Mouse (Mus musculus): Measurements from ENCODE around the gene Fam169b. TPM values are rescaled to one million over a fixed set of nuclear protein-coding genes. Genes with fewer than 3 reads are reported as not detected.

Fam169b gene
- polyA plus RNA-seq, 1 experiment from 2014 or later: not detected

- Histone ChIP-seq H3K4me2 (replicated peaks) (no peak overlapping the region), H3K9ac (replicated peaks) (no peak overlapping the region), H3K4me3 (no peak overlapping the region), H3K36me3 (no peaks in the 10 kb centered on the region), H3K9me3 (no peaks in the 10 kb centered on the region), H3K27me3 (no peaks in the 10 kb centered on the region), H3K27ac (replicated peaks) (no peak overlapping the region), H3K4me1 (no peaks in the 10 kb centered on the region)
- no peak for ATAC-seq (replicated peaks)
- WGBS: 75% methylated on average over 16 of the region's 16 CpGs
Observed at GRCm38 (mm10) chr7:68293997-68294789, 20.6 kb downstream of the Fam169b start.

GRCm38 (mm10) chr7:68296487-68296886 lies 22.8 kb downstream of the Fam169b start:
- Histone ChIP-seq H3K27me3 (no peaks in the 10 kb centered on the region), H3K4me1 (no peaks in the 10 kb centered on the region), H3K4me2 (replicated peaks) (no peak overlapping the region), H3K4me3 (no peak overlapping the region), H3K36me3 (no peaks in the 10 kb centered on the region), H3K9me3 (no peaks in the 10 kb centered on the region), H3K27ac (replicated peaks) (no peak overlapping the region), H3K9ac (replicated peaks) (no peak overlapping the region)
- WGBS: 95% methylated on average over 5 of the region's 5 CpGs
- no peak for ATAC-seq (replicated peaks)

DNA sequence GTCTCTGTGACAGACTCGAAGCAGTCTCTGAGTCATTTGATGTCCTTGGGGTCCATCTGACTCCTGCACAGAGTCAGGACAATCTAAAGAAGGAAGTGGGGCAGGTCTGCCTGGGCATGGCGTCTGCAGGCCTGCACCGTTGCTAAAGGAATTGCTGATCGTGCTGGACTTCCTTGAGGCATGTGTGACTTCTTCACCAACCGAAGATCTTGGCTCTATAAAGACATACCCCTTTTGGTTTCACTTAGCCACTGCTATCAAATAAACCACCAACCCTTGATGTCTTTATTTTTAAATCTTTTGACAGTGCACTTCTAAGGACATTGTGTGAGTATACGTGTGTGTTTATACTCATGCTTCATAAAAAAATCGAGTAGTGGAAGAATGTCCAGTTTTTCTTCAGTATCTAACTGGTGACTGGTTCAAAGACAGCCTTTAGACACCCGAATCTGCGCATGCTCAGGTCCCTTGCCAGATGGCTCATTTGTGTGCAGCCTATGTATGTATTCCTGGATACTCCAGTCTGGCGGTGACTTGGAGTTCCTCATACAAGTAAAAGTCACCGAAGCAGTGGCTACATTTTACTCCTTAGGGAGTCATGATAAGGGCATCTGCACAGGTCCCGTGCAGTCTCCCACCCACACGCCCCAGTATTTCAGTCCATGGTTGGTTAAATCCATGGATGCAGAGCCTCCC lies 24.9 kb downstream of the Fam169b start:
- H3K4me1 ChIP-seq: no peaks in the 10 kb centered on the region
- 88% methylated on average over 13 of the region's 13 CpGs for WGBS
- ATAC-seq (replicated peaks): no peak
- H3K4me3 ChIP-seq: no peak overlapping the region
- no peaks in the 10 kb centered on the region for H3K36me3 ChIP-seq
- H3K9ac ChIP-seq (replicated peaks): no peak overlapping the region
- H3K27me3 ChIP-seq: no peaks in the 10 kb centered on the region
- H3K27ac ChIP-seq (replicated peaks): no peak overlapping the region
- no peaks in the 10 kb centered on the region for H3K9me3 ChIP-seq
- no peak overlapping the region for H3K4me2 ChIP-seq (replicated peaks)

- H3K27ac ChIP-seq (replicated peaks): no peak overlapping the region
- 86% methylated on average over 7 of the region's 7 CpGs for WGBS
Observed at GRCm38 (mm10) chr7:68301160-68301559, 27.5 kb downstream of the Fam169b start.

DNA sequence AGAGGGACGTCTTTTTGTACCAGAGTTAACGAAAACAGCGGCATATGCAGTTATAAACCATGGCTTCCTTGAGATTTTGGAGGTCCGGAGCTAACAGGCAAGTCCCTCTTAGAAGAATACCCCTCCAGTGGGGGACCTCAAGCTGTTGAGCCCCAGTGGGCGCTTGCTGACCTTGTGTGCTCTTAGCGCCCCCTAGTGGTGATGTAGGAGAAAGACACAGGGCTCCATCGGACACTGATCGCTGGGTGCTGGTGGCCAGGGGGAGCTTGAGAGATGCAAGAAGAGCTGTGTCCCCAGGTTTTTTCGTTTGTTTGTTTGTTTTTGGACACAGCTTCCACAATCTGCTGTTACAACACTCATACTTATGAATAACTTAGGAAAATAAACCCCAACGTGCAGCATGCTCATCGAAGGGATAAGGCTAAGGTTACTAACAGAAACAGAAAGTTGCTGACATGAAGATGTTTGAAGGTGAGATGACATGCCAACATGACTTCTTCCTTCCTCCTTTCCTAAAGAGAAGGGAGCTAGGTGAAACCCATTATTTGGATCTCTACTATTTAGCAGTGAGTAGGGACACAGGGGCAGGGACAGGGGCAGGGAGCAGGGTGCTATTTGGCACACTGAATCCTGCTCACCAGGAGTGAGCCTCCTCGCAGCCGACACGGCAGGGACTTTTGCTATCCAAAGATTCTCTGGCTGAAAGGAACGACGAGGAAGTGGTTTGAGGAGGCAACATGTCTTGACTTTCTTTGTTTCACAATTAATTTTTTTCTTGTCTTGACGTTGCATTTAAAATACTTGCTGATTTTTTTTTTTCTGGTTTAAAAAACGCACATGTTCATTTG lies 29.2 kb downstream of the Fam169b start:
- 33% methylated on average over 18 of the region's 18 CpGs for whole genome bisulfite sequencing
- Histone ChIP-seq H3K27me3 (no peaks in the 10 kb centered on the region), H3K4me2 (replicated peaks) (peak overlapping the region; percentile 21; the same call in 1 of the 2 replicates), H3K27ac (replicated peaks) (no peak overlapping the region), H3K9me3 (no peaks in the 10 kb centered on the region), H3K4me3 (no peak overlapping the region), H3K9ac (replicated peaks) (no peak overlapping the region), H3K36me3 (no peaks in the 10 kb centered on the region), H3K4me1 (no peaks in the 10 kb centered on the region)
- peak; percentile 81 for ATAC-seq (replicated peaks)

More at GRCm38 (mm10) chr7:68301160-68301559, 27.5 kb downstream of the Fam169b start:
- Histone ChIP-seq H3K27me3 (no peaks in the 10 kb centered on the region), H3K4me1 (no peaks in the 10 kb centered on the region), H3K36me3 (no peaks in the 10 kb centered on the region), H3K9ac (replicated peaks) (no peak overlapping the region), H3K9me3 (no peaks in the 10 kb centered on the region), H3K4me3 (no peak overlapping the region), H3K4me2 (replicated peaks) (no peak overlapping the region)
- ATAC-seq (replicated peaks): no peak

- Histone ChIP-seq H3K27ac (replicated peaks) (no peak overlapping the region), H3K4me2 (replicated peaks) (no peak overlapping the region), H3K9ac (replicated peaks) (no peak overlapping the region), H3K4me1 (no peaks in the 10 kb centered on the region), H3K36me3 (no peaks in the 10 kb centered on the region), H3K4me3 (no peak overlapping the region), H3K9me3 (no peaks in the 10 kb centered on the region), H3K27me3 (no peaks in the 10 kb centered on the region)
- WGBS: 74% methylated on average over 6 of the region's 6 CpGs
- ATAC-seq (replicated peaks): no peak
Observed at GRCm38 (mm10) chr7:68303685-68304084, 30.0 kb downstream of the Fam169b start.

- H3K27ac ChIP-seq (replicated peaks): no peak overlapping the region
- ATAC-seq (replicated peaks): no peak
Observed at GRCm38 (mm10) chr7:68305781-68306575, 32.3 kb downstream of the Fam169b start.

DNA sequence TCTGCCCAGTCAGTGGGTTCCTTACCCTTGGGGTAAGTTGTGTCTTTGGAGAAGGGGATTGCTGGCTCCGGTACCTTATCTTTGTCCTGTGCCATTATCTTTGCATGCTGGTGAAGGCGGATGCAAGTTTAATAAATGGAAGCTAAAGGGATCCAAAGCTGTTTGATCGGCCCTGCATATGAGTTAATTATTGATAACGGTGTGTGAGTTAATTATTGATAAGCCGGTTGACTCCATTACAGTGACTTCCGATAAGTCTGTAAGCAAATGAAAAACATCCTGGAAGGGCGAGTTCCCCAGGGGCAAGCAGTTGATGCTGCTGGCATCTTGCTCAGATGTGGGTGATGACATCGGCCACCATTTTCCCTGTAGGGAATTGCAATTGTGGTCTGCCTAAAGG lies 33.1 kb downstream of the Fam169b start:
- H3K4me2 ChIP-seq (replicated peaks): no peak overlapping the region
- H3K4me3 ChIP-seq: no peak overlapping the region
- no peaks in the 10 kb centered on the region for H3K9me3 ChIP-seq
- no peak for ATAC-seq (replicated peaks)
- H3K27ac ChIP-seq (replicated peaks): no peak overlapping the region
- H3K9ac ChIP-seq (replicated peaks): no peak overlapping the region
- no peaks in the 10 kb centered on the region for H3K4me1 ChIP-seq
- H3K27me3 ChIP-seq: no peaks in the 10 kb centered on the region
- H3K36me3 ChIP-seq: no peaks in the 10 kb centered on the region
- WGBS: 91% methylated on average over 8 of the region's 8 CpGs

More at GRCm38 (mm10) chr7:68305781-68306575, 32.3 kb downstream of the Fam169b start:
- Histone ChIP-seq H3K9me3 (no peaks in the 10 kb centered on the region), H3K4me3 (no peak overlapping the region), H3K4me2 (replicated peaks) (no peak overlapping the region), H3K36me3 (no peaks in the 10 kb centered on the region), H3K4me1 (no peaks in the 10 kb centered on the region), H3K9ac (replicated peaks) (no peak overlapping the region), H3K27me3 (no peaks in the 10 kb centered on the region)
- 54% methylated on average over 11 of the region's 11 CpGs for WGBS

GRCm38 (mm10) chr7:68311469-68311868 lies 37.8 kb downstream of the Fam169b start:
- H3K9me3 ChIP-seq: no peaks in the 10 kb centered on the region
- H3K27me3 ChIP-seq: no peaks in the 10 kb centered on the region
- no peaks in the 10 kb centered on the region for H3K36me3 ChIP-seq
- no peak for ATAC-seq (replicated peaks)
- no peak overlapping the region for H3K4me3 ChIP-seq
- H3K27ac ChIP-seq (replicated peaks): no peak overlapping the region
- 82% methylated on average over 6 of the region's 6 CpGs for WGBS
- no peaks in the 10 kb centered on the region for H3K4me1 ChIP-seq
- no peak overlapping the region for H3K9ac ChIP-seq (replicated peaks)
- no peak overlapping the region for H3K4me2 ChIP-seq (replicated peaks)

- Histone ChIP-seq H3K4me1 (no peaks in the 10 kb centered on the region), H3K9me3 (no peaks in the 10 kb centered on the region), H3K36me3 (no peaks in the 10 kb centered on the region), H3K4me2 (replicated peaks) (no peak overlapping the region), H3K9ac (replicated peaks) (no peak overlapping the region), H3K4me3 (no peak overlapping the region), H3K27me3 (no peaks in the 10 kb centered on the region), H3K27ac (replicated peaks) (no peak overlapping the region)
- WGBS: 84% methylated on average over 5 of the region's 5 CpGs
- no peak for ATAC-seq (replicated peaks)
Observed at GRCm38 (mm10) chr7:68312395-68312794, 38.8 kb downstream of the Fam169b start.

DNA sequence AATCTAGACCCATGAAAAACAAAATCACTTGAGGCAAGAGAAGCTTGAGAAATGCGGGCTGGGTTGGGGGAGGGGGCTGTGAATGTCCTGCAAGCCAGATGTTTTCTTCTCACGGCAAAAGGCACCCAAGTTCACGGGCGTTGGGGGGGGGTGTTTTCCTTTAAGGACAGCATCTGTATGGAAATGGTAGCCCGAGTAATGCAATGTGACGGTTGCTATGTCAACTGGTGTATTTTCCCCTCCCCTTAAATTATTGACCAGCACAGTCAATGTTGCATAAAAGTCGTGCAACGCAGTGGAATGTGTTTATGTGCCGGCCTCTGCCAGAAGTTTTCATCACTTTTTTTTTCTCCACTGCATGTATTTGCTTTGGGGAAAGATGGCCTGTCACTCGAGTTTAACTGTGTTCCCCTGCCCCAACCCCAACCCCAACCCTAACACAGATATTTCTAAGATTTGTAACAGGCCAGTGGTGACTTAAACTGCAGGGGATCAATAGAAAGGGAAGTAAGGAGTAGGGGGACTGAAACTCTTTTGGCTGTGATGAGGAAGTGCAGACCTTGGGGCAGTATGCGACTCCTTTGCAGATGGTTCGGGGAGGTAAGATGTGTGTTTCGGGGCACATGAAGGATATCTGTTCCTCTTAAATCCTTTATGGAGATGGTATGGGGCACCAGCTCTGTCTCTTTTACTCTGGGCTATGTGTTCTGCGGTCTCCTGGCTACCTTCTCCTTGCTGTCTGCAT lies 39.6 kb downstream of the Fam169b start:
- Histone ChIP-seq H3K4me3 (no peak overlapping the region), H3K27ac (replicated peaks) (no peak overlapping the region), H3K4me1 (0 out of 2 replicates have a peak, but pooled peaks cover 4% of the 10 kb centered on the region), H3K36me3 (no peaks in the 10 kb centered on the region), H3K9ac (replicated peaks) (no peak overlapping the region), H3K4me2 (replicated peaks) (no peak overlapping the region), H3K9me3 (no peaks in the 10 kb centered on the region), H3K27me3 (no peaks in the 10 kb centered on the region)
- 84% methylated on average over 14 of the region's 14 CpGs for WGBS
- no peak for ATAC-seq (replicated peaks)
